Mouse (Mus musculus) ES-Bruce4 (cell line): ENCODE measurements around the gene Ank2.

Experiments
- CTCF ChIP-seq: IDR thresholded peaks from one replicate; pipeline ENCODE4 v1.8.1; 2011; ENCODE audit warnings: low read depth, low read length
- EP300 ChIP-seq: IDR thresholded peaks from 2 replicates; pipeline ENCODE4 v1.6.1; 2011; ENCODE audit warnings: low read depth, low read length; ENCODE audit not compliant: insufficient read depth
- POLR2A ChIP-seq: IDR thresholded peaks from one replicate; pipeline ENCODE4 v1.8.1; 2011; ENCODE audit warnings: low read length; ENCODE audit not compliant: insufficient read depth

DNA sequence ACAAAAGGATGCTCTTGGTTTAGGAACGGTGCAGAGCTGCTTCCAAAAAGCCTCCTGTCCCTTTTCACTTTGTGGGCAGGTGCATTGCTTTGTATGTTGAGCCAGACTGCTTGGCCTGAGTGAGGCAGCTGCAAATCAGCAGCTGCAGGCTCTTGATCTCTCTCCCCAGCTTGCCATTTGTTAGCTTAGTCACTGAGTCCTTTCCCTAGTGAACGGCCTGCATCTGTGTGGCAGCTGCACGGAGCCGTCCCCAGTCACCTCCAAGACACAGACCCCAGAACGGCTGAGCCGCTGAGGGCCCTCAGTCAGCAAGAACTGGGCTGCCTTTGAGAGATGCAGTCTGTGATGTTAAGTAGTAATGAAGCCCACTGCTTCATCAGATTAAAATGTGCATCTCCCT lies 231.3 kb downstream of the Ank2 start:
- TF ChIP-seq POLR2A (no peak), EP300 (no peak), CTCF (no peak)
